Comparison of ENCODE assay signal across 8 mouse cellular contexts in genomic region chr19:56821798-56822447, GRCm38 (mm10). TPM values are rescaled to one million over a fixed set of nuclear protein-coding genes. Genes with fewer than 3 reads are reported as not detected.
DNase-seq lines count a peak whose midpoint lies in the region; ATAC-seq lines count a peak whose summit lies in the region.

Gene Ccdc186, minus strand, starts transcription at chr19:56822190.

- no peaks in the 10 kb centered on the region for H3K9me3 ChIP-seq in embryonic facial prominence, embryonic 13.5 days
- no peaks in the 10 kb centered on the region for H3K9me3 ChIP-seq in limb, embryonic 13.5 days
- H3K9me3 ChIP-seq in midbrain, embryonic 16.5 days (replicated peaks; ENCODE audit: control insufficient read depth, low read length, poor library complexity, severe bottlenecking), result no peaks in the 10 kb centered on the region

- H3K27me3 ChIP-seq in embryonic facial prominence, embryonic 13.5 days, result no peaks in the 10 kb centered on the region
- peaks cover 4% of the 10 kb centered on the region for H3K27me3 ChIP-seq in limb, embryonic 13.5 days
- no peaks in the 10 kb centered on the region for H3K27me3 ChIP-seq in midbrain, embryonic 16.5 days (ENCODE audit: control insufficient read depth, insufficient read depth, low read depth, low read length)

- H3K27ac ChIP-seq in embryonic facial prominence, embryonic 13.5 days, result peak within 1 kb of the TSS; percentile 84
- H3K27ac ChIP-seq in limb, embryonic 13.5 days, result peak within 1 kb of the TSS; percentile 82
- peak within 1 kb of the TSS; percentile 92 for H3K27ac ChIP-seq in midbrain, embryonic 16.5 days (ENCODE audit: low read length)

- H3K4me2 ChIP-seq in embryonic facial prominence, embryonic 13.5 days, result peak within 1 kb of the TSS; percentile 84
- peak within 1 kb of the TSS; percentile 87 for H3K4me2 ChIP-seq in limb, embryonic 13.5 days (replicated peaks)
- peak within 1 kb of the TSS; percentile 64 for H3K4me2 ChIP-seq in midbrain, embryonic 16.5 days (ENCODE audit: low read length)

- H3K4me1 ChIP-seq in embryonic facial prominence, embryonic 13.5 days, result peaks cover 38% of the 10 kb centered on the region
- peaks cover 42% of the 10 kb centered on the region for H3K4me1 ChIP-seq in limb, embryonic 13.5 days
- H3K4me1 ChIP-seq in midbrain, embryonic 16.5 days (ENCODE audit: control insufficient read depth, insufficient read depth, low read length), result peaks cover 30% of the 10 kb centered on the region

- DNase-seq in 3134 (ENCODE audit: extremely low read depth, insufficient read length, low spot score), result peak; percentile 97
- peak; percentile 97 to 98 for DNase-seq in adrenal gland, postnatal 36 days
- peak; percentile 96 for DNase-seq in heart, adult 18-20 months
- peak; percentile 93 to 97 for DNase-seq in kidney, adult 8-10 months
- DNase-seq in spleen, postnatal 10 days (ENCODE audit: low spot score in 2 of 2), result peak; percentile 98

- peak within 1 kb of the TSS; percentile 97 for H3K4me3 ChIP-seq in embryonic facial prominence, embryonic 13.5 days
- peak within 1 kb of the TSS; percentile 96 for H3K4me3 ChIP-seq in limb, embryonic 13.5 days
- peak within 1 kb of the TSS; percentile 86 for H3K4me3 ChIP-seq in midbrain, embryonic 16.5 days (ENCODE audit: low read depth, low read length)

- H3K36me3 ChIP-seq in embryonic facial prominence, embryonic 13.5 days, result no peaks in the 10 kb centered on the region
- H3K36me3 ChIP-seq in limb, embryonic 13.5 days, result no peaks in the 10 kb centered on the region
- H3K36me3 ChIP-seq in midbrain, embryonic 16.5 days (ENCODE audit: control insufficient read depth, insufficient read depth, low read length), result no peaks in the 10 kb centered on the region

- WGBS in embryonic facial prominence, embryonic 13.5 days, result under 1% methylated on average over 70 of the region's 79 CpGs
- under 1% methylated on average over 79 of the region's 79 CpGs for WGBS in limb, embryonic 13.5 days
- WGBS in midbrain, embryonic 16.5 days, result under 1% methylated on average over 77 of the region's 79 CpGs

- peak; percentile 96 for ATAC-seq in embryonic facial prominence, embryonic 13.5 days (ENCODE audit: insufficient number of reproducible peaks, insufficient read depth, low FRiP score, low TSS enrichment, low read depth)
- peak; percentile 97 for ATAC-seq in limb, embryonic 13.5 days (ENCODE audit: low FRiP score, low read depth)
- peak; percentile 98 for ATAC-seq in midbrain, embryonic 16.5 days

- peak within 1 kb of the TSS; percentile 92 for H3K9ac ChIP-seq in embryonic facial prominence, embryonic 13.5 days
- H3K9ac ChIP-seq in limb, embryonic 13.5 days, result peak within 1 kb of the TSS; percentile 94
- H3K9ac ChIP-seq in midbrain, embryonic 16.5 days (ENCODE audit: low read depth, low read length), result peak within 1 kb of the TSS; percentile 93

RNA-seq across cellular contexts. Expression of gene Ccdc186, which starts in this region (rescaled TPM):
- 10 to 100 TPM; 22.9 to 27.2 TPM for total RNA-seq in adrenal gland, postnatal 36 days (2021)
- 24.8 and 27.7 TPM in 2 replicates for polyA plus RNA-seq in embryonic facial prominence, embryonic 13.5 days (2015; fragmentation: Nextera tagmentation; extraction: Ambion mirVana)
- 10 to 100 TPM; 27.2 to 30.4 TPM for total RNA-seq in heart, adult 18-20 months (2021)
- polyA plus RNA-seq in limb, embryonic 13.5 days (2015; fragmentation: Nextera tagmentation; extraction: Ambion mirVana), result 24.6 and 26.9 TPM in 2 replicates
- polyA plus RNA-seq in midbrain, embryonic 16.5 days (2015; fragmentation: Nextera tagmentation; extraction: Ambion mirVana), result 22.2 and 27.3 TPM in 2 replicates

Comparison
In these comparisons a context has a peak if more than half of its experiments do, and no peak if none do; other contexts are left out.
1. Peak in every context shown above with its lines: DNase-seq, ATAC-seq, H3K4me3 ChIP-seq and H3K27ac ChIP-seq.